Mouse (Mus musculus) forebrain, embryonic 16.5 days (tissue): Measurements from ENCODE around the gene Bloc1s2. TPM values are rescaled to one million over a fixed set of nuclear protein-coding genes. Genes with fewer than 3 reads are reported as not detected.
"Not testable (repeated sequence)": the region's sequence is repeated elsewhere in the genome, so short reads cannot be mapped to it uniquely, and the experiment has no call there.

Source experiments
- ATAC-seq: fragments of 200-750 bp; cut with Nextera tagmentation; 2 replicates; pipeline ENCODE4 v1.8.0; 2017; ENCODE audit warnings: mild to moderate bottlenecking, moderate library complexity
- H3K27ac ChIP-seq: fragments of 300-500 bp; sonication (generic); 2 replicates; pipeline ENCODE4 v1.5.1; 2014; ENCODE audit warnings: low read length, control low read depth
- H3K27me3 ChIP-seq: fragments of 300-500 bp; sonication (generic); replicated peaks from 2 replicates; pipeline ENCODE4 v1.6.1; 2014; ENCODE audit warnings: low read length; ENCODE audit not compliant: control insufficient read depth, insufficient read depth
- H3K36me3 ChIP-seq: fragments of 300-500 bp; sonication (generic); 2 replicates; pipeline ENCODE4 v1.6.1; 2014; ENCODE audit not compliant: control insufficient read depth, insufficient read depth
- H3K4me1 ChIP-seq: fragments of 300-500 bp; sonication (generic); replicated peaks from 2 replicates; pipeline ENCODE4 v1.6.1; 2014; ENCODE audit warnings: low read length; ENCODE audit not compliant: control insufficient read depth, insufficient read depth
- H3K4me2 ChIP-seq: fragments of 300-500 bp; sonication (generic); 2 replicates; pipeline ENCODE4 v1.6.1; 2014; ENCODE audit warnings: mild to moderate bottlenecking, low read length, control low read depth
- H3K4me3 ChIP-seq: fragments of 300-500 bp; sonication (generic); replicated peaks from 2 replicates; pipeline ENCODE4 v1.5.1; 2014; ENCODE audit warnings: mild to moderate bottlenecking, low read length, control low read depth
- H3K9ac ChIP-seq: fragments of 300-500 bp; sonication (generic); replicated peaks from 2 replicates; pipeline ENCODE4 v1.6.1; 2014; ENCODE audit warnings: low read depth, low read length, control low read depth
- H3K9me3 ChIP-seq: fragments of 300-500 bp; sonication (generic); 2 replicates; pipeline ENCODE4 v1.6.1; 2016; ENCODE audit warnings: low read length; ENCODE audit not compliant: control insufficient read depth
- WGBS: fragments of 180-500 bp; shearing (Covaris S2); extraction: QIAGEN DNeasy Blood & Tissue Kit; methylation state at CpG from one replicate; pipeline ENCODE4 v1.1.7; 2014; 5-methylcytosine and 5-hydroxymethylcytosine counted together
- polyA plus RNA-seq: library from polyadenylated mRNA; unstranded; fragments of >200 nt; fragmentation: Nextera tagmentation; extraction: Ambion mirVana; gene quantifications from 2 replicates; pipeline ENCODE4 v1.2.1, GENCODE M21; 2015

The Bloc1s2 gene
- polyA plus RNA-seq, 1 experiment from 2014 or later = 150 TPM

DNA sequence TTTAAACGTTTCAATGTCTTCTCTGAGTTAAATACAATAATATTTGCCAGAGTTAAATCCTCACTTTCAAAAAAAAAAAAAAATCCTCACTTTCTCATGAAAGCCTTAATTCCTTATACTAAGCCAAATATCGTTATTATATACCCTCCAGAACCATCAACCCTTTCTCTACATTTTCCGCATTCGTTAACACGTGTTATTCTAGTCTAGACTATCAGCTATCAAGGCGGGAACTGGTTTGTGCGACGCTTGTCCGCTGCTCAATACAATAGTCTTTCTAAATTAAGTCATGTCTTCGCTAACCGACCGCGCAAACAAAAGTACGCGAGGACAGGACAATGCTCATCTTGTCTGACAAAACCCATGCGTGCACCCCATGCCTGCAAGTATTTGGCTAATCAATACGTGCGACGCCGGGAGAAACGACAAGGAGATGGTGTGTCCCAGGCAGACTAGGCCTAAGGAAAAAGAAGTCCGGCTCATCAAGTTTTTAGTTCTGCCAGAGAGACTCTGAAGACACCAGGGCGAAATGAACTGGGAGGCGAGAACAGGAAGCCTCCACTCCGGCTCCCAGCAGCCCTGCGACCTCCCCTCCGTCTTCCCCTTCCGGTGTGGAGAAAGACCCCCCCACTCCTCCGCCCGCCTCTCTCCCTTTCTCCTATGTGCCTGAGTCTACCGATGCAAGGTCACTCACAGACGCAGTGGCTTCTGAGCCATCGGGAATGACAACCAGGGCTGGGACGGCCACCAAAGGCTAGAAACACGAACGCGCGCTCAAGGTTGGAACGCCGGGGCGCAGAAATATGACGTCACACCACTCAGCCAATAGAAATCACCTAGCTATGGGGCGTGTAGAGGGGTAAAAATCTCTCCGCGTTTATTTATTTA is 10.9 kb downstream of the Bloc1s2 start, which contains the start of gene Cwf19l1:
Gene Cwf19l1, minus strand, starts transcription at position 805 of the 888 bp plus-strand sequence.
- Histone ChIP-seq H3K4me2 (peak within 1 kb of the TSS; percentile 70), H3K27me3 (no peaks in the 10 kb centered on the region), H3K4me1 (peaks cover 10% of the 10 kb centered on the region), H3K9me3 (no peaks in the 10 kb centered on the region), H3K36me3 (peaks cover 13% of the 10 kb centered on the region), H3K27ac (peak within 1 kb of the TSS; percentile 88), H3K9ac (peak within 1 kb of the TSS; percentile 66), H3K4me3 (peak within 1 kb of the TSS; percentile 67)
- WGBS = under 1% methylated on average over 45 of the region's 45 CpGs
- ATAC-seq = peak; percentile 93

DNA sequence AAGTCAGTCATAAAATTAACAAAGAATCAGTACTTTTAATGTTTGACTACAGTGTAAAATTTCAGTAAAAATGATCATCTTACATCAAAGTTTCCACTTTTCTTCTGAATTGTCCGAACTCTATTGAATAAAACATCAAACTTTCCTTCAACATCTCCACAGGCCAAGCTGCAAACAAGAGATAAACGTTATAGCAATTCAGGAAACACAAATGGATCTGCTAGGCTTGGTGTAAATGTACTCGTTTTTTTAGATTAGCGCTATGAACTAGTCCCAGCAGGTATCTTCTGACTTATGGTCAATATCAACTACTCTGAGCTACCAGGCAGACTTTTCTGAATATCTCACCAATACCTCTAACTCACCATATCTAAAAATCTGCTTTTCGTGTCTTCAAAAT is 13.3 kb downstream of the Bloc1s2 start:
- no peak overlapping the region for H3K4me3 ChIP-seq
- H3K36me3 ChIP-seq = peaks cover 10% of the 10 kb centered on the region; the same call in 1 of the 2 replicates
- peaks cover 10% of the 10 kb centered on the region for H3K4me1 ChIP-seq
- 91% methylated on average over 5 of the region's 5 CpGs for WGBS
- no peak overlapping the region for H3K27ac ChIP-seq
- no peaks in the 10 kb centered on the region for H3K27me3 ChIP-seq
- H3K9me3 ChIP-seq = no peaks in the 10 kb centered on the region
- no peak for ATAC-seq
- H3K4me2 ChIP-seq = no peak overlapping the region
- no peak overlapping the region for H3K9ac ChIP-seq

DNA sequence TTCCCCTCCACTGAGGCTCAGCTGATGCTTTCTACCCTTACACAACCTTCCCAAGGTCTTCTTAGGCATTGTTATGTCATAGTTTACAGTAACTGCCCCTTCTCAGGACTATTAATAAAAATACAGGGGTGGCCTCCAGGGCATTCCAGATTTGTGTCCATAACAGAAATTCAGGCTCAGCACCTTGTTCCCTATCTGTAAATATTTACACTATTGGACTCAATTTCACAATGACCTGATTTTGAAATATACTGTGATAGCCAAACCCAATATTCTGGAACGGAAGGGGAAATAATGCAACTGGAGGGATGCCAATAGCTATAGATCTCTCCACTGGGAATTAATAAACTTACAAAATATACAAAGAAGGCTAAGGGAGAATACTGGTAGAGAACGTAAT is 17.7 kb downstream of the Bloc1s2 start:
- no peaks in the 10 kb centered on the region for H3K27me3 ChIP-seq
- no peak overlapping the region for H3K9ac ChIP-seq
- no peak overlapping the region for H3K4me2 ChIP-seq
- WGBS = 94% methylated on average over 2 of the region's 2 CpGs
- H3K4me1 ChIP-seq = no peaks in the 10 kb centered on the region
- H3K36me3 ChIP-seq = peaks cover 20% of the 10 kb centered on the region
- no peaks in the 10 kb centered on the region for H3K9me3 ChIP-seq
- no peak for ATAC-seq
- no peak overlapping the region for H3K4me3 ChIP-seq
- no peak overlapping the region for H3K27ac ChIP-seq

DNA sequence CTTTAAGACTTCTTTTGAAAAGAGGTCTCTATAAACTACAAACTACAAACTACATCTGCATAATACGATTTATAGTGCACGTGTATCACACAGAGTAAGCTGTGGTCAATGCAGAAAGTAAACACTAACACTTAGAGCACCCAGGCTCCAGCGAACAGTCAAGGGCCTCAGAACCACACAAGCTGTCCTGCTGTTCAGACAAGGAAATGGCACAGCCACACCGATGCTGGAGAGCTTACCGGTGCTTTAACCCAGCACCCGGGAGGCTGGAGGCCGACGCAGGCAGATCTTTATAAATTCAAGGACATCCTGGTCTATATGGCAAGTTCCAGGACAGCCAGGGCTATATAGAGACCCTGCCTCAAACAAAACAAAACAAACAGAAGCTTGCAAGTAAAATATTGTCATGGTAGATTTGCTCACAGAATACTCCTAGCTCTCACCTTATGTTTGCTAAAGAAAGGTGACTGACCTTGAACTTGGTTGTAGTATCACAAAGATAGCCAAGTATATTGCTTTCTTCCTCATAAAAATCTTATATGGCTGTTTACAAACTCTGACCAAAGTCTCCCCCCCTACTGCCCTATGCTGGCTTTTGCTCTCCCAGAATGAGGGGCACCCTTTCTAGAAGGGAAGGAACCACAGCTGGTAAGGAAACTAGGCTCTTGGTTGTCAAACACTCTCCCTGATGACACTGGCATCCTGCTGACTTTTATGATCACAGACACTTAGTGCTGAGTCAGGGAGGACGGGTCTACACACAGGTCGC is 18.3 kb downstream of the Bloc1s2 start:
- Histone ChIP-seq H3K4me1 (no peaks in the 10 kb centered on the region), H3K36me3 (peaks cover 26% of the 10 kb centered on the region), H3K4me3 (no peak overlapping the region), H3K4me2 (no peak overlapping the region), H3K27me3 (no peaks in the 10 kb centered on the region), H3K9me3 (no peaks in the 10 kb centered on the region), H3K9ac (no peak overlapping the region), H3K27ac (no peak overlapping the region)
- WGBS = 95% methylated on average over 10 of the region's 10 CpGs
- ATAC-seq = no peak

DNA sequence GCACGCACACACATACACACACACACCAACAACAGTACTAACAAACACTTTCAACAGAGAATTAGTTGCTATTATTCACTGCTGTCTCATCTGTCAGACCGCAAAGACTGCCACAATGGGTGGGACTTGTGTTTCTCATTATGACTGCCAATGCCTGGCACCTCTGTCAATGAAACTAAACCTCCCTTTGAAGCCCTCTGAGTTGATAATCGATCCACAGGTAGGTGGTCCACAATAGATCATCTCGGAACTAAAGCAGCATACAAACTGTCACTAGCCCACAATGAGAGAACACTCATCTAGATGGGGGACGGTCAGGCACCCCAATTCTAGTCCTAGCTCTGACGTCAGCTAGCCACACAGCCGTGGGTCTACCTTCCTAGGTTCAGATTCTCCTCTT is 25.1 kb downstream of the Bloc1s2 start:
- H3K36me3 ChIP-seq = peaks cover 14% of the 10 kb centered on the region
- H3K27ac ChIP-seq = no peak overlapping the region
- no peak overlapping the region for H3K4me3 ChIP-seq
- 92% methylated on average over 7 of the region's 7 CpGs for WGBS
- no peak for ATAC-seq
- no peaks in the 10 kb centered on the region for H3K27me3 ChIP-seq
- H3K4me1 ChIP-seq = no peaks in the 10 kb centered on the region
- H3K4me2 ChIP-seq = no peak overlapping the region
- H3K9ac ChIP-seq = no peak overlapping the region
- no peaks in the 10 kb centered on the region for H3K9me3 ChIP-seq

DNA sequence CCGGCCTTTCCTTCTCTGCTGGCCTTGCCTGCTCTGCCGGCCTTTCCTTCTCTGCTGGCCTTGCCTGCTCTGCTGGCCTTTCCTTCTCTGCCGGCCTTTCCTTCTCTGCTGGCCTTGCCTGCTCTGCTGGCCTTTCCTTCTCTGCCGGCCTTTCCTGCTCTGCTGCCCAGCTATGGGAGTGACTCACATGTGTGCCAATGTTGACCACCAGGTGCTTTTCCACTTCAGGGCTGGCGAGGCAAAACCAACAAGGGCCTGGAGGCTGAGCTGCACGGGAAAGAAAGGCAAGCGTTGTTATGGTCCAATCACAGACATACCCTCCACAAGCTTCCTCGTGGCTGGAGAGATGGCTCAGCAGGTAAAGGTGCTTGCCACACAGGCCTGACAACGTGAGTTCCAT is 25.6 kb downstream of the Bloc1s2 start:
- H3K4me3 ChIP-seq, H3K9ac ChIP-seq, H3K4me2 ChIP-seq, H3K27ac ChIP-seq, H3K9me3 ChIP-seq, ATAC-seq, H3K27me3 ChIP-seq, H3K4me1 ChIP-seq: not testable (repeated sequence)
- H3K36me3 ChIP-seq = peaks cover 14% of the 10 kb centered on the region
- 92% methylated on average over 7 of the region's 9 CpGs for WGBS

DNA sequence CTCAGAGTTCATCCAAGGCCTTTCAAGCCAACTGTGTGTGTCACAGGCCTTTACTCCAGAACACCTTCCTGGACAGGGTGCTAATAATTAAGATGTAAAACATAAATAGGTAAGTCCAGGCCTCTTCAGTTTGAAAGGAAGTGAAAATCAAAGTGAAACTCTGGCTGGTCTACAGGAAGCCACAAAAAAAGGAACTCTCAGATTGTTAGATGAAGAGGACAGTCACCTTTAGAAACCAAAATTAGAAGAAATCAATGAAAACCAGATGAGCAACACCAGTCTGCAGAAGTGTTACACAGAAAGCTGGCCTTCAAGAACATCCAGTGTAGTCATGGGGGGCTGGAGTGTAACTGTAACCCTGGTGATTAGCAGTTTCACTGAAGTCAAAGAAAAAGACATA is 28.5 kb downstream of the Bloc1s2 start:
- Histone ChIP-seq H3K36me3 (peaks cover 15% of the 10 kb centered on the region), H3K9ac (no peak overlapping the region), H3K27me3 (no peaks in the 10 kb centered on the region), H3K4me3 (no peak overlapping the region), H3K4me2 (no peak overlapping the region), H3K4me1 (no peaks in the 10 kb centered on the region), H3K9me3 (no peaks in the 10 kb centered on the region), H3K27ac (no peak overlapping the region)
- ATAC-seq = no peak

- Histone ChIP-seq H3K27ac (no peak overlapping the region), H3K4me2 (no peak overlapping the region), H3K36me3 (peaks cover 22% of the 10 kb centered on the region), H3K4me3 (no peak overlapping the region), H3K4me1 (peaks cover 6% of the 10 kb centered on the region), H3K27me3 (no peaks in the 10 kb centered on the region), H3K9ac (no peak overlapping the region), H3K9me3 (no peaks in the 10 kb centered on the region)
- 58% methylated on average over 7 of the region's 7 CpGs for WGBS
- ATAC-seq = no peak
These were observed 34.5 kb downstream of the Bloc1s2 start for GRCm38 (mm10) chr19:44111706-44112105.

DNA sequence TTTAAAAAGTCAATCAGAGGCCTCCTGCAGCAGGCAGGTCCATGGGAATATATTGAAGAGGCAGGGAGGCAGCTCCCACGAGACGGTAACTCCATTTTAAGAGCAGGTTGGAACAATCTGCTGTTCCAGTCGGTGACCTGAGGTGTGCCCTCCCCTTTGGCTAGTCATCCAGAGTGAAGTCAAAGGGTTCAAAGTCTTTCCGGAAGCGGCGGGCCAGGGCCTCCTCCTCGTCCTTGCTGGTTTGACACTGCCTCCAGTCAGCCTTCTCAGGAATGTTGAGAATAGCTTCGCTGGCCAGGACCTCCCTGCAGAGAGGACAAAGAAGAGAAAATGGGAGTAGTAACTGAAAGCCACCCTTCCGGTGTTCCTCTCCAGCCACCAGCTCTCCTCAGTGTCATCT is 35.9 kb downstream of the Bloc1s2 start:
- WGBS = 93% methylated on average over 9 of the region's 9 CpGs
- no peak overlapping the region for H3K9ac ChIP-seq
- no peaks in the 10 kb centered on the region for H3K27me3 ChIP-seq
- H3K4me3 ChIP-seq = no peak overlapping the region
- peaks cover 19% of the 10 kb centered on the region for H3K4me1 ChIP-seq
- H3K27ac ChIP-seq = no peak overlapping the region
- H3K9me3 ChIP-seq = no peaks in the 10 kb centered on the region
- ATAC-seq = no peak
- no peak overlapping the region for H3K4me2 ChIP-seq
- H3K36me3 ChIP-seq = peaks cover 22% of the 10 kb centered on the region
